8 mouse cellular contexts compared by ENCODE assay signal in genomic region chrX:49377067-49377466, GRCm38 (mm10).
DNase-seq lines count a peak whose midpoint lies in the region; ATAC-seq and TF ChIP-seq lines count a peak whose summit lies in the region.

No protein-coding gene starts in this region.

- ATAC-seq in heart, embryonic 11.5 days (replicated peaks; ENCODE audit: insufficient number of reproducible peaks, low FRiP score, low TSS enrichment): no peak
- no peak for ATAC-seq in midbrain, postnatal 0 days (ENCODE audit: low FRiP score)
- ATAC-seq in midbrain, embryonic 15.5 days (replicated peaks): no peak
- ATAC-seq in frontal cortex, adult (ENCODE audit: low TSS enrichment): no peak

- no peak overlapping the region for H3K27ac ChIP-seq in heart, embryonic 11.5 days (ENCODE audit: low read depth, low read length)
- no peak overlapping the region for H3K27ac ChIP-seq in heart, embryonic 10.5 days
- H3K27ac ChIP-seq in midbrain, postnatal 0 days (ENCODE audit: low read depth, low read length): no peak overlapping the region
- H3K27ac ChIP-seq in midbrain, embryonic 15.5 days: no peak overlapping the region

- DNase-seq in heart, embryonic 10.5 days (ENCODE audit: low spot score): no peak
- peak; percentile 56 for DNase-seq in midbrain, postnatal 0 days (ENCODE audit: low spot score)
- peak; percentile 27 for DNase-seq in ZHBTc4 (ENCODE audit: low read depth, low spot score)
- DNase-seq in gastrocnemius, postnatal 14 days: peak; percentile 10
- DNase-seq in lung, postnatal 36 days: peak; percentile 45

- H3K4me1 ChIP-seq in heart, embryonic 11.5 days (ENCODE audit: control insufficient read depth, insufficient read depth, low read length): no peaks in the 10 kb centered on the region
- H3K4me1 ChIP-seq in heart, embryonic 10.5 days: no peaks in the 10 kb centered on the region
- H3K4me1 ChIP-seq in midbrain, postnatal 0 days (ENCODE audit: insufficient read depth, low read length): no peaks in the 10 kb centered on the region
- no peaks in the 10 kb centered on the region for H3K4me1 ChIP-seq in midbrain, embryonic 15.5 days

- no peaks in the 10 kb centered on the region for H3K36me3 ChIP-seq in heart, embryonic 11.5 days (ENCODE audit: control insufficient read depth, insufficient read depth, low read length)
- H3K36me3 ChIP-seq in heart, embryonic 10.5 days: no peaks in the 10 kb centered on the region
- no peaks in the 10 kb centered on the region for H3K36me3 ChIP-seq in midbrain, postnatal 0 days (ENCODE audit: insufficient read depth, low read length)
- no peaks in the 10 kb centered on the region for H3K36me3 ChIP-seq in midbrain, embryonic 15.5 days (replicated peaks)

- WGBS in heart, embryonic 11.5 days (ENCODE audit: insufficient replicate concordance): 24% methylated on average over 8 of the region's 8 CpGs
- WGBS in heart, embryonic 10.5 days: 24% methylated on average over 8 of the region's 8 CpGs
- 26% methylated on average over 8 of the region's 8 CpGs for WGBS in midbrain, postnatal 0 days
- WGBS in midbrain, embryonic 15.5 days: 28% methylated on average over 8 of the region's 8 CpGs

- intact Hi-C loops in gastrocnemius, postnatal 14 days (cut with DNase I; ENCODE audit: low total_unique reads): no loop called here

- no peak overlapping the region for H3K9ac ChIP-seq in heart, embryonic 11.5 days (ENCODE audit: low read depth, low read length)
- no peak overlapping the region for H3K9ac ChIP-seq in midbrain, postnatal 0 days (replicated peaks; ENCODE audit: low read length, poor library complexity, severe bottlenecking)
- H3K9ac ChIP-seq in midbrain, embryonic 15.5 days: no peak overlapping the region

- H3K4me3 ChIP-seq in heart, embryonic 11.5 days (ENCODE audit: low read depth, low read length): no peak overlapping the region
- H3K4me3 ChIP-seq in heart, embryonic 10.5 days: no peak overlapping the region
- H3K4me3 ChIP-seq in midbrain, postnatal 0 days (ENCODE audit: low read depth, low read length): no peak overlapping the region
- no peak overlapping the region for H3K4me3 ChIP-seq in midbrain, embryonic 15.5 days

- peak overlapping the region; percentile 40 for H3K4me2 ChIP-seq in heart, embryonic 11.5 days
- H3K4me2 ChIP-seq in midbrain, postnatal 0 days (ENCODE audit: low read depth, low read length, poor library complexity, severe bottlenecking): no peak overlapping the region
- H3K4me2 ChIP-seq in midbrain, embryonic 15.5 days: no peak overlapping the region

- H3K27me3 ChIP-seq in heart, embryonic 11.5 days (ENCODE audit: control insufficient read depth, insufficient read depth, low read length): no peaks in the 10 kb centered on the region
- no peaks in the 10 kb centered on the region for H3K27me3 ChIP-seq in heart, embryonic 10.5 days (ENCODE audit: insufficient read depth, poor library complexity, severe bottlenecking)
- no peaks in the 10 kb centered on the region for H3K27me3 ChIP-seq in midbrain, postnatal 0 days (ENCODE audit: insufficient read depth, low read length)
- H3K27me3 ChIP-seq in midbrain, embryonic 15.5 days (replicated peaks): no peaks in the 10 kb centered on the region

- no peaks in the 10 kb centered on the region for H3K9me3 ChIP-seq in heart, embryonic 11.5 days (replicated peaks; ENCODE audit: control insufficient read depth, low read length)
- no peaks in the 10 kb centered on the region for H3K9me3 ChIP-seq in heart, embryonic 10.5 days
- no peaks in the 10 kb centered on the region for H3K9me3 ChIP-seq in midbrain, postnatal 0 days (ENCODE audit: low read length)
- no peaks in the 10 kb centered on the region for H3K9me3 ChIP-seq in midbrain, embryonic 15.5 days

- TF ChIP-seq CTCF in midbrain, postnatal 0 days (IDR thresholded peaks at IDR 0.05): peak; percentile 63
